Mouse (Mus musculus): ENCODE data around the gene Rnf213. TPM values are rescaled to one million over a fixed set of nuclear protein-coding genes. Genes with fewer than 3 reads are reported as not detected.

Rnf213 gene
- polyA plus RNA-seq, 1 experiment from 2014 or later, result 7.0 TPM

DNA sequence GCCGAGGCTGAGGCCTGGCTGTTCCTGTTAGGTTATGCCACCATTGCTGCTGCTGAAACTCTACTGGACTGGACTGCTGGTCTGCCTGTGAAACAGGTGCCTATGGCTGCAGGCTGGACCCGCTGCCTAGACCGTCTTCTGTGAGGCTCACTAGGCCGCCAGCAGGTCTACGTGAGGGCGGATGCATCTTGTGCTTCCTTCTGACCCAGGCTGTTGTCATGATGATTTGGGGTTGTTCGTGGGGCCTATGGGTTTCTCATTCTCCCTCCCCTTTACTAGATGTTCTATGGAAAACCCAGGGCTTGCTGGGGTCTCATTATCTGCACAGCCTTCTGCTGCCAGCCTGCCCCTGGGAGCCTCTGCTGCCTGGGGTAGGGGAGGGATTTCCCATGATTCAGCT, 3.6 kb downstream of the Rnf213 start:
- no peaks in the 10 kb centered on the region for H3K27me3 ChIP-seq (replicated peaks; ENCODE audit: control insufficient read depth, insufficient read depth, low read length)
- no peak for ATAC-seq
- H3K36me3 ChIP-seq (ENCODE audit: control insufficient read depth, insufficient read depth, low read length), result no peaks in the 10 kb centered on the region
- H3K9me3 ChIP-seq (ENCODE audit: control insufficient read depth, low read length), result no peaks in the 10 kb centered on the region
- H3K4me1 ChIP-seq (ENCODE audit: control insufficient read depth, insufficient read depth, low read length), result peaks cover 21% of the 10 kb centered on the region
- WGBS, result 78% methylated on average over 7 of the region's 7 CpGs
- H3K27ac ChIP-seq (ENCODE audit: low read length), result no peak overlapping the region
- no peak overlapping the region for H3K9ac ChIP-seq (ENCODE audit: low read depth, low read length)
- no peak overlapping the region for H3K4me3 ChIP-seq (ENCODE audit: low read length)
- no peak overlapping the region for H3K4me2 ChIP-seq (ENCODE audit: low read depth, low read length)

DNA sequence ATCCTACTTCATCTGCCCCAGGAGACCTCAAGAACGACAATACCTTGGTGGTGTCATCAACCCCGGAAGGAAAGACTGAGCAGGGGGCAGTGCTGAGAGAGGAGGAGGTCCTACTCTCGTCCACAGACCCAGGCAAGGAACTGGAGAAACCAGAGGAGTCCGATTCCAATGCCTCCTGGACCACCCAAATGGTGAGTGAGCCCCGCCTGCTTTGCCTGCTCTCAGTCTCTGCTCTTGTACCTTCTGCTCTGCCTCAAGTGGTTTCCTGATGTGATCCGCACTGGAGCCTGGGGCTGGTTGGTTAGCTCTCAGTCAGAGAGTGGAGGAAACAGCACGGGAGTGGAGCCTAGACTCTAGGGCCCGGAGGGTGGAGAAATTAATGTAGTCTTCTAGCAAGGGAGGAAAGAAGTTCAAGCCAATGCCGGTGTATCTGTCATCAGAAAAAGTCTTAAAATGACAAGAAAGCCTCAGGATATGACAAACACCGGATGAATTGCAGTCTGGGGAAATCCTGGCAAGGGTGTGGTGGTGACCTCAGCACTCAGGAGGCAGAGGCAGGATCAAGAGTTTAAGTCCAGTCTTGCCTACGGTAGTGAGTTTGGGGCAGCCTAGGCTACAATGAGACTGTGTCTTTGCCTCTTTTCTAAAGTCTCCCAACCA, 9.7 kb downstream of the Rnf213 start:
- Histone ChIP-seq H3K36me3 (ENCODE audit: control insufficient read depth, insufficient read depth, low read length) (no peaks in the 10 kb centered on the region; the same call in 1 of the 2 replicates), H3K4me1 (ENCODE audit: control insufficient read depth, insufficient read depth, low read length) (no peaks in the 10 kb centered on the region), H3K4me3 (ENCODE audit: low read length) (no peak overlapping the region), H3K9ac (ENCODE audit: low read depth, low read length) (no peak overlapping the region), H3K27me3 (replicated peaks; ENCODE audit: control insufficient read depth, insufficient read depth, low read length) (no peaks in the 10 kb centered on the region), H3K9me3 (ENCODE audit: control insufficient read depth, low read length) (no peaks in the 10 kb centered on the region), H3K27ac (ENCODE audit: low read length) (no peak overlapping the region), H3K4me2 (ENCODE audit: low read depth, low read length) (no peak overlapping the region)
- WGBS, result 56% methylated on average over 11 of the region's 11 CpGs
- ATAC-seq, result no peak

DNA sequence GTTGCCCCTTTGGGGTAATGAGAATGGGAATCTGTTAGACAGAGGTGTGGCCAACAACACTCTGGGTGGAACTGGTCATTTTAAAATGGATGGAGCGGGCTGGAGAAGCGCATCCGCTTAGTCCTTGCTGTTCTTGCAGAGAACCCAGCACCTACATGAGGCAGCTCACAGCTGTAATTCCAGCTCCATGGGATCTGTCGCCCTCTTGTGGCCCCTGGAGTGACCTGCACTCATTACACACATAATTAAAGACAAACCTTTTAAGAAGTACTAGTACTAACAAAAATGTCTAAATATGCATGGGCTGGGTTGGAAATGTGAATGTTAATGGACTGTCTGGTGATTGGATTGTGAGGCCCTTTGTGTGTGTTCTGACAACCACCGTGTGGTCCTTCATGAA, 11.7 kb downstream of the Rnf213 start:
- H3K4me3 ChIP-seq (ENCODE audit: low read length), result no peak overlapping the region
- WGBS, result 64% methylated on average over 5 of the region's 5 CpGs
- no peaks in the 10 kb centered on the region for H3K4me1 ChIP-seq (ENCODE audit: control insufficient read depth, insufficient read depth, low read length)
- peaks cover 5% of the 10 kb centered on the region; the same call in 1 of the 2 replicates for H3K36me3 ChIP-seq (ENCODE audit: control insufficient read depth, insufficient read depth, low read length)
- no peak overlapping the region for H3K9ac ChIP-seq (ENCODE audit: low read depth, low read length)
- H3K4me2 ChIP-seq (ENCODE audit: low read depth, low read length), result no peak overlapping the region
- no peak for ATAC-seq
- no peaks in the 10 kb centered on the region for H3K9me3 ChIP-seq (ENCODE audit: control insufficient read depth, low read length)
- H3K27ac ChIP-seq (ENCODE audit: low read length), result no peak overlapping the region
- H3K27me3 ChIP-seq (replicated peaks; ENCODE audit: control insufficient read depth, insufficient read depth, low read length), result no peaks in the 10 kb centered on the region

DNA sequence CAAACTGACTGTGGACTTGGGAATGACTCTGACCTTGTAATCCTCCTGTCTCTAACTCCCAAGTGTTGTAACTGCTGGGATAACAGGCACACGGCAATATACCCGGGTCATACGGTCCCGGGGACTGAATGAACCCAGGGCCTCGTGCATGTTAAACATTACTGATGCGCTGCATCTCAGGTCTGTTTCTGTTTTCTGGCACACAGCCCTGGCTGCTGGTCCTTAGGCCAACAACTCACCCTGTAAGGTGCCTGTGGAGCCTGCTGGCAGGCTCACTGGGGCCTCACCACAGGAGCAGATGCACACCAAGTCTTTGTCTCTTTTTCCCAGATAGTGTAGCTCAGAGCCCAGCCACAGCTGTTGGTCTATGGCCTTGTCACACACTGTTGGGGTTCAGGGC, 14.5 kb downstream of the Rnf213 start:
- H3K4me1 ChIP-seq (ENCODE audit: control insufficient read depth, insufficient read depth, low read length), result no peaks in the 10 kb centered on the region
- no peaks in the 10 kb centered on the region for H3K9me3 ChIP-seq (ENCODE audit: control insufficient read depth, low read length)
- no peak overlapping the region for H3K27ac ChIP-seq (ENCODE audit: low read length)
- H3K36me3 ChIP-seq (ENCODE audit: control insufficient read depth, insufficient read depth, low read length), result peaks cover 17% of the 10 kb centered on the region
- H3K9ac ChIP-seq (ENCODE audit: low read depth, low read length), result 0 out of 2 replicates have a peak overlapping the region, but pooled peaks have one; percentile 8
- ATAC-seq, result no peak
- WGBS, result 83% methylated on average over 6 of the region's 6 CpGs
- H3K4me3 ChIP-seq (ENCODE audit: low read length), result no peak overlapping the region
- H3K4me2 ChIP-seq (ENCODE audit: low read depth, low read length), result no peak overlapping the region
- no peaks in the 10 kb centered on the region for H3K27me3 ChIP-seq (replicated peaks; ENCODE audit: control insufficient read depth, insufficient read depth, low read length)

DNA sequence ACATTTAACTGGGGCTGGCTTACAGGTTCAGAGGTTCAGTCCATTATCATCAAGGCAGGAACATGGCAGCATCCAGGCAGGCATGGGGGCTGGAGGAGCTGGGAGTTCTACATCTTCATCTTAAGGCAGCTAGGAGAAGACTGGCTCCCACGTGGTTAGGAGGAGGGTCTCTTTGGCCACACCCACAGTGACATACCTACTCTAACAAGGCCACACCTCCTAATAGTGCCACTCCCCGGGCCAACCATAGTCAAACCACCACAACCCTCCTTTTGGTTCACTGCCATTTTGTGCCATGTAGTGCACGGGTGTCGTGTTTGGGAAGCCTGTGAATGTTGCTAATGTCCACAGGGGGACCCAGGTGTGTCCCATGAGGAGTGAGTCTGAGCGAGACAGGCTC, 15.1 kb downstream of the Rnf213 start:
- ATAC-seq, result no peak
- 60% methylated on average over 5 of the region's 5 CpGs for WGBS

DNA sequence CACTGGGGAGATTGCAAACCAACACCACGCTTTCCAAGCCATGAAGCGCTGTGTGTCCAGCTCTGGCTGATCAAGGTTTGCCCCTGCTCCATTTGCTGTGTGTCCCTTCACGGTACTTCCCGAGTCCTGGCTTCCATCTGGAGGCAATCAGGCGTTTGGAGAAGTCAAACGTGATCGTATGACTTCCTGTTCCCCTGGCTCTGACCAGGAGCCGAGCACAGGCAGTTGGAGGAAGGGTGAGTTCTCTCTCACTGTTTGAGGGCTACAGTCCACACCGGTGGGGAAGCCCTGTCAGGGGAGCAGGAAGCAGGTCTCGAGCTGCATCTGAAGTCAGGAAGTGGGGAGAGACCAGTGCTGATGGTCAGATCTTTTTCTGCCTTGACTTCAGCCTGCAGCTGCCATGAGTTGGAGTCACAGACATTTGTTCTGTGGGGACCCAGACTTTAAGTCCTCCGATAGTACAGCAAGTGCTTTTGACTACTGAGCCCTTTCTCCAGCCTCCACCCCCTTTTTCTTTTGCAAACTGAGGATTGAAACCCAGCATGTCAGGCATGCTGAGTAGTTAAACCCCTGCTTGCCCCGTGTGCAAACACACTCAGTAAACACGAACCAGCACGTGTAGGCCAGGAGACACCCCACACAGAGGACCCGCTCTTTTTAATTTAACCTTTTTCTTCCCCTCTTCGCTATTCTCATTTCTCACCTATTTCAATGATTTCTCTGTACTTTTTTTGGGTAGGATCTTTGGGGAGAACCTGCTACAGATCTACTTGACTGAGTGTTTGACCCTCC, 26.6 kb downstream of the Rnf213 start:
- no peak for ATAC-seq
- WGBS, result 36% methylated on average over 16 of the region's 16 CpGs
- H3K4me2 ChIP-seq (ENCODE audit: low read depth, low read length), result no peak overlapping the region
- H3K9ac ChIP-seq (ENCODE audit: low read depth, low read length), result no peak overlapping the region
- H3K36me3 ChIP-seq (ENCODE audit: control insufficient read depth, insufficient read depth, low read length), result peaks cover 14% of the 10 kb centered on the region; the same call in 1 of the 2 replicates
- no peaks in the 10 kb centered on the region for H3K9me3 ChIP-seq (ENCODE audit: control insufficient read depth, low read length)
- H3K27ac ChIP-seq (ENCODE audit: low read length), result no peak overlapping the region
- H3K27me3 ChIP-seq (replicated peaks; ENCODE audit: control insufficient read depth, insufficient read depth, low read length), result no peaks in the 10 kb centered on the region
- no peaks in the 10 kb centered on the region for H3K4me1 ChIP-seq (ENCODE audit: control insufficient read depth, insufficient read depth, low read length)
- no peak overlapping the region for H3K4me3 ChIP-seq (ENCODE audit: low read length)

More for the DNA sequence above, 15.1 kb downstream of the Rnf213 start:
- H3K27ac ChIP-seq (ENCODE audit: low read length), result no peak overlapping the region
- no peak overlapping the region for H3K9ac ChIP-seq (ENCODE audit: low read depth, low read length)
- peaks cover 17% of the 10 kb centered on the region for H3K36me3 ChIP-seq (ENCODE audit: control insufficient read depth, insufficient read depth, low read length)
- H3K4me2 ChIP-seq (ENCODE audit: low read depth, low read length), result no peak overlapping the region
- no peaks in the 10 kb centered on the region for H3K9me3 ChIP-seq (ENCODE audit: control insufficient read depth, low read length)
- H3K27me3 ChIP-seq (replicated peaks; ENCODE audit: control insufficient read depth, insufficient read depth, low read length), result no peaks in the 10 kb centered on the region
- H3K4me1 ChIP-seq (ENCODE audit: control insufficient read depth, insufficient read depth, low read length), result no peaks in the 10 kb centered on the region
- H3K4me3 ChIP-seq (ENCODE audit: low read length), result no peak overlapping the region

DNA sequence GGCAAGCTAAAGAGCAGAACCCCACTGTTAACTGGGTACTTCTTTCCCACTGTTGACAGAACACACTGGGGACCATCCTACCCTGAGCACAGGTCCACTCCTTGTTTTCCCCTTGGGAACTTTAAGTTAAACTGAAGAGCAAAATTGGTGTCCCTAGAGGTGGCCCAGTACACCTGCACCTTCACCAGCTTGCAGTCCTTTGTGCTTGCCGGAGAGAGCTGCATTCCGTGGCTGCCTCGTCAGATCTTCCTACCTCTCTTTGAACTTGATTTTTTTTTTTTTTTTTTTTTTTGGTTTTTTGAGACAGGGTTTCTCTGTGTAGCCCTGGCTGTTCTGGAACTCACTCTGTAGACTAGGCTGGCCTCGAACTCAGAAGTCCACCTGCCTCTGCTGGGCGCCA, 27.5 kb downstream of the Rnf213 start:
- Histone ChIP-seq H3K27me3 (replicated peaks; ENCODE audit: control insufficient read depth, insufficient read depth, low read length) (no peaks in the 10 kb centered on the region), H3K27ac (ENCODE audit: low read length) (no peak overlapping the region), H3K4me3 (ENCODE audit: low read length) (no peak overlapping the region), H3K36me3 (ENCODE audit: control insufficient read depth, insufficient read depth, low read length) (peaks cover 14% of the 10 kb centered on the region; the same call in 1 of the 2 replicates), H3K9me3 (ENCODE audit: control insufficient read depth, low read length) (no peaks in the 10 kb centered on the region), H3K4me2 (ENCODE audit: low read depth, low read length) (no peak overlapping the region), H3K9ac (ENCODE audit: low read depth, low read length) (no peak overlapping the region), H3K4me1 (ENCODE audit: control insufficient read depth, insufficient read depth, low read length) (no peaks in the 10 kb centered on the region)
- no peak for ATAC-seq
- 86% methylated on average over 5 of the region's 5 CpGs for WGBS

DNA sequence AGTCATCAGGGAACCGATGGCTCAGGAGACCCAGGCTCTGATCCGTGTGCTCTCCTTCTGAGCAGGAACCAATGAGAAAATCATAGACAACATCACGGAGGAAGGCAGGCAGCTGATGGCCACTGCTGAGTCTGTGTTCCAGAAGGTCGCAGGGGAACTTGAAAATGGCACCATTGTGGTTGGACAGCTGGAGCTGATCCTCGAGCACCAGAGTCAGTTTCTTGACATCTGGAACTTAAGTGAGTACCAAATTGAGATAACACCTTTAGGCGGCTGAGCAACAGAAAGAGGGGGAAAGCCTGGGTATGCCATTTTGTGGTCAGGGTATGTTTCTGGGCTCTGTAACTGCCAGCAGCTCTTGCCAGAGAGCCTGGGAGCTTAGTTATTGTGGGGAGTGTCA, 34.5 kb downstream of the Rnf213 start:
- H3K9me3 ChIP-seq (ENCODE audit: control insufficient read depth, low read length), result no peaks in the 10 kb centered on the region
- no peaks in the 10 kb centered on the region for H3K36me3 ChIP-seq (ENCODE audit: control insufficient read depth, insufficient read depth, low read length)
- no peaks in the 10 kb centered on the region for H3K27me3 ChIP-seq (replicated peaks; ENCODE audit: control insufficient read depth, insufficient read depth, low read length)
- H3K4me3 ChIP-seq (ENCODE audit: low read length), result no peak overlapping the region
- H3K4me1 ChIP-seq (ENCODE audit: control insufficient read depth, insufficient read depth, low read length), result peaks cover 7% of the 10 kb centered on the region
- H3K9ac ChIP-seq (ENCODE audit: low read depth, low read length), result no peak overlapping the region
- ATAC-seq, result no peak
- H3K4me2 ChIP-seq (ENCODE audit: low read depth, low read length), result no peak overlapping the region
- no peak overlapping the region for H3K27ac ChIP-seq (ENCODE audit: low read length)
- 81% methylated on average over 6 of the region's 6 CpGs for WGBS

DNA sequence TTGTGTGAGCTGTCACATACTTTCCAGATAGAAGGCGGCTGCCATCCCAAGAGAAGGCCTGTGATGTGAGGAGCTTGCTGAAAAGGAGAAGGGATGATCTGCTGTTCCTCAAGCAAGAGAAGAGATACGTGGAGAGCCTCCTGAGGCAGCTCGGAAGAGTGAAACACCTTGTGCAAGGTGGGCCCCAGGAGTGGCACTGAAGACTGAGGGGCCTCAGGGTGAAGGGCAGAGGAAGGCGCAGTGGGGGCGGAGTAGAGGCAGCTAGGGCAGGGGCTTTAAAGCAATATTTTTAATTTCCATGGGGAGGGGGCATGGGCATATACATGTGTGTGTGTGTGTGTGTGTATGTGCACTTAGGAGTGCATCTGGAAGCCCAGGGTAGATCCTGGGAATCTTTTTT, 35.1 kb downstream of the Rnf213 start:
- Histone ChIP-seq H3K27me3 (replicated peaks; ENCODE audit: control insufficient read depth, insufficient read depth, low read length) (no peaks in the 10 kb centered on the region), H3K27ac (ENCODE audit: low read length) (no peak overlapping the region; the same call in 1 of the 2 replicates), H3K4me1 (ENCODE audit: control insufficient read depth, insufficient read depth, low read length) (peaks cover 7% of the 10 kb centered on the region), H3K36me3 (ENCODE audit: control insufficient read depth, insufficient read depth, low read length) (no peaks in the 10 kb centered on the region), H3K4me3 (ENCODE audit: low read length) (no peak overlapping the region), H3K9me3 (ENCODE audit: control insufficient read depth, low read length) (no peaks in the 10 kb centered on the region), H3K9ac (ENCODE audit: low read depth, low read length) (no peak overlapping the region), H3K4me2 (ENCODE audit: low read depth, low read length) (no peak overlapping the region)
- ATAC-seq, result peak; percentile 51
- WGBS, result 81% methylated on average over 5 of the region's 5 CpGs
